Mouse (Mus musculus) lung, postnatal 25 days (tissue): ENCODE measurements around the gene Ldlrap1.
"Not testable (repeated sequence)": the region's sequence is repeated elsewhere in the genome, so short reads cannot be mapped to it uniquely, and the experiment has no call there.

Source experiments
- DNase-seq: peaks from one replicate; pipeline ENCODE4 v3.0.0; 2022; ENCODE audit warnings: low spot score

Gene Ldlrap1

GRCm38 (mm10) chr4:134767426-134768225, at the start of gene Ldlrap1:
Gene Ldlrap1, minus strand, starts transcription at chr4:134768024.
- peak; percentile 75 for DNase-seq

GRCm38 (mm10) chr4:134814229-134814571, 46.4 kb upstream of the Ldlrap1 start:
- no peak for DNase-seq

- DNase-seq: no peak
Observed at GRCm38 (mm10) chr4:134813406-134814228, 45.8 kb upstream of the Ldlrap1 start.

GRCm38 (mm10) chr4:134804765-134805164, 36.9 kb upstream of the Ldlrap1 start:
- peak; percentile 80 for DNase-seq

- DNase-seq: no peak
Observed at GRCm38 (mm10) chr4:134802765-134803164, 34.9 kb upstream of the Ldlrap1 start.

GRCm38 (mm10) chr4:134802155-134802554, 34.3 kb upstream of the Ldlrap1 start:
- no peak for DNase-seq

- no peak for DNase-seq
Observed at GRCm38 (mm10) chr4:134800693-134801092, 32.9 kb upstream of the Ldlrap1 start.

GRCm38 (mm10) chr4:134800098-134800497, 32.3 kb upstream of the Ldlrap1 start:
- no peak for DNase-seq

GRCm38 (mm10) chr4:134799272-134799671, 31.4 kb upstream of the Ldlrap1 start:
- peak; percentile 74 for DNase-seq

- no peak for DNase-seq
Observed at GRCm38 (mm10) chr4:134798861-134799260, 31.0 kb upstream of the Ldlrap1 start.

GRCm38 (mm10) chr4:134797621-134798020, 29.8 kb upstream of the Ldlrap1 start:
- no peak for DNase-seq

GRCm38 (mm10) chr4:134796581-134797361, 28.9 kb upstream of the Ldlrap1 start:
- DNase-seq: peak; percentile 48

GRCm38 (mm10) chr4:134795819-134796485, 28.1 kb upstream of the Ldlrap1 start:
- DNase-seq: no peak

GRCm38 (mm10) chr4:134794959-134795358, 27.1 kb upstream of the Ldlrap1 start:
- DNase-seq: not testable (repeated sequence)

GRCm38 (mm10) chr4:134793213-134793956, 25.6 kb upstream of the Ldlrap1 start:
- peak; percentile 46 for DNase-seq

GRCm38 (mm10) chr4:134791731-134792130, 23.9 kb upstream of the Ldlrap1 start:
- DNase-seq: no peak

GRCm38 (mm10) chr4:134786946-134787345, 19.1 kb upstream of the Ldlrap1 start:
- DNase-seq: no peak

- DNase-seq: no peak
Observed at GRCm38 (mm10) chr4:134784701-134785100, 16.9 kb upstream of the Ldlrap1 start.

- peak; percentile 71 for DNase-seq
Observed at GRCm38 (mm10) chr4:134779136-134779934, 11.5 kb upstream of the Ldlrap1 start.

GRCm38 (mm10) chr4:134776246-134776645, 8.4 kb upstream of the Ldlrap1 start:
- DNase-seq: no peak
